Mouse (Mus musculus): ENCODE results near the gene Amn1. TPM values are rescaled to one million over a fixed set of nuclear protein-coding genes. Genes with fewer than 3 reads are reported as not detected.

Gene Amn1
- polyA plus RNA-seq, 1 experiment from 2014 or later: 27.4 TPM

- Histone ChIP-seq H3K36me3 (peaks cover 38% of the 10 kb centered on the region), H3K27ac (ENCODE audit: poor library complexity, severe bottlenecking) (peak overlapping the region; percentile 67), H3K9me3 (replicated peaks) (no peaks in the 10 kb centered on the region), H3K4me3 (no peak overlapping the region), H3K9ac (no peak overlapping the region), H3K27me3 (replicated peaks) (no peaks in the 10 kb centered on the region), H3K4me2 (peak overlapping the region; percentile 12; the same call in 1 of the 2 replicates), H3K4me1 (replicated peaks) (peaks cover 13% of the 10 kb centered on the region)
- WGBS: 16% methylated on average over 8 of the region's 8 CpGs
- ATAC-seq (ENCODE audit: insufficient number of reproducible peaks, low FRiP score): peak; percentile 45; the same call in 1 of the 2 replicates
Measured at GRCm38 (mm10) chr6:149154116-149155030, 34.1 kb downstream of the Amn1 start.

- Histone ChIP-seq H3K36me3 (peaks cover 34% of the 10 kb centered on the region), H3K27me3 (replicated peaks) (no peaks in the 10 kb centered on the region), H3K4me1 (replicated peaks) (peaks cover 13% of the 10 kb centered on the region), H3K27ac (ENCODE audit: poor library complexity, severe bottlenecking) (peak overlapping the region; percentile 67), H3K9me3 (replicated peaks) (no peaks in the 10 kb centered on the region), H3K9ac (no peak overlapping the region), H3K4me2 (peak overlapping the region; percentile 12; the same call in 1 of the 2 replicates), H3K4me3 (no peak overlapping the region)
- no peak for ATAC-seq (ENCODE audit: insufficient number of reproducible peaks, low FRiP score)
- 31% methylated on average over 6 of the region's 6 CpGs for WGBS
Measured at GRCm38 (mm10) chr6:149153473-149154115, 34.9 kb downstream of the Amn1 start.

GRCm38 (mm10) chr6:149152119-149152518 is 36.4 kb downstream of the Amn1 start:
- Histone ChIP-seq H3K9me3 (replicated peaks) (no peaks in the 10 kb centered on the region), H3K4me2 (no peak overlapping the region), H3K36me3 (peaks cover 27% of the 10 kb centered on the region), H3K9ac (no peak overlapping the region), H3K27ac (ENCODE audit: poor library complexity, severe bottlenecking) (no peak overlapping the region), H3K27me3 (replicated peaks) (no peaks in the 10 kb centered on the region), H3K4me3 (no peak overlapping the region), H3K4me1 (replicated peaks) (peaks cover 13% of the 10 kb centered on the region)
- ATAC-seq (ENCODE audit: insufficient number of reproducible peaks, low FRiP score): no peak
- WGBS: 92% methylated on average over 2 of the region's 2 CpGs

DNA sequence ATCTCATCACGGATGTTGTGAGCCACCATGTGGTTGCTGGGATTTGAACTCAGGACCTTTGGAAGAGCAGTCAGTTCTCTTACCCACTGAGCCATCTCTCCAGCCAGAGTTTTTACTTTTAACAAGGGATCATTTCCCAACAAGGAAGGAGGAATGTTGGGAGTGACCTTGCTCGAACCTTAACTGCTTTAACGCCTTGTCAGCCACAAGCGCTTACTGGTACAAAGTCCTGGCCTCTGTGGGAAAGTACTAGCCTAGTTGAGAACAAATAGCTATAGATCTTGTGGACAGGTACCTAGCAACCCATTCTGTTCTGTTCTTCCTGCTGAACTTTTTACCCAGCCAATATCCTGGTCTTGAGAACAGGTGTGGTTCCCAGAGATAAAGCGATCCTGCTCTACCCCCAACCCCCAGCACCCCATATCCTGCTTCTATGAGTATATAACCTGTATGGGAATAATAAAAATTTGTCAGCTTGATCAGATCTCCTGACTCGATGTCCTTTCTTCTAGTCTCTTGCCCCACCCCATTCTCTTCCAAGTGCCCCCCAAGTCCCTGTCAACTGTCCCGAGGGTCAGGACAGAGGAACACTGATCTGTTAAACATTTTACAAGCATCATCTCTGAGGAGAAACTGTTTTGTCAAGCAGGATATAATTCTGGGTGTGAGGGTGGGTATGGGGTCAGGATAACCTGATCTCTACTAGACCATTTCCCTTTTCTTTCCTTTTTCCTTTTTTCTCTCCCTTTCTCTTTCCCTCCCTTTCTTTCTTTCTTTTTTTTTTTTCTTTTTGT is 39.9 kb downstream of the Amn1 start:
- ATAC-seq (ENCODE audit: insufficient number of reproducible peaks, low FRiP score): no peak
- peaks cover 33% of the 10 kb centered on the region for H3K36me3 ChIP-seq
- H3K4me3 ChIP-seq: no peak overlapping the region
- H3K4me2 ChIP-seq: no peak overlapping the region
- 80% methylated on average over 7 of the region's 7 CpGs for WGBS
- H3K9me3 ChIP-seq (replicated peaks): 0 out of 2 replicates have a peak, but pooled peaks cover 3% of the 10 kb centered on the region
- no peak overlapping the region for H3K9ac ChIP-seq
- H3K4me1 ChIP-seq (replicated peaks): no peaks in the 10 kb centered on the region; the same call in 1 of the 2 replicates
- no peaks in the 10 kb centered on the region for H3K27me3 ChIP-seq (replicated peaks)
- no peak overlapping the region for H3K27ac ChIP-seq (ENCODE audit: poor library complexity, severe bottlenecking)

DNA sequence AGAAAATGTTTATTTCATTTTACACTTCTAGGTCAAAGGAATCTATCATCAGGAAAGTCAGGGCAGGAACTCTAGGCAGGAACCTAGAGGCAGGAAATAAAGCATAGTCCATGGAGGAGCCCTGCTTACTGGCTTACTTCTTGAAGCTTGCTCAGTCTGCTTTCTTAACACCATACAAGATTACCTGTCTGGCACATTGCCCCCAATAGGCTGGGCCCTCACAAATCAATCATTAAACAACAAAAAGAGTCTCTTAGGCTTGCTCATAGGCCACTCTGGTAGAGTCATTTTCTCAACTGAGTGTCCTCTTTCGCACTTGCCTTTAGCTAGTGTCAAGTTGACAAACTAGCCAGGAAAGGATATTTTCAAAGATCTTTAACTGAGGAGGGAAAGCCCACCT is 43.4 kb downstream of the Amn1 start:
- Histone ChIP-seq H3K4me1 (replicated peaks) (peaks cover 12% of the 10 kb centered on the region; the same call in 1 of the 2 replicates), H3K27ac (ENCODE audit: poor library complexity, severe bottlenecking) (no peak overlapping the region), H3K27me3 (replicated peaks) (no peaks in the 10 kb centered on the region), H3K4me2 (no peak overlapping the region), H3K4me3 (no peak overlapping the region), H3K36me3 (peaks cover 24% of the 10 kb centered on the region), H3K9me3 (replicated peaks) (0 out of 2 replicates have a peak, but pooled peaks cover 3% of the 10 kb centered on the region), H3K9ac (no peak overlapping the region)
- 95% methylated on average over 1 of the region's 1 CpGs for WGBS
- no peak for ATAC-seq (ENCODE audit: insufficient number of reproducible peaks, low FRiP score)

GRCm38 (mm10) chr6:149141393-149142173 is 46.9 kb downstream of the Amn1 start:
- 5% methylated on average over 36 of the region's 36 CpGs for WGBS
- Histone ChIP-seq H3K36me3 (peaks cover 21% of the 10 kb centered on the region), H3K4me1 (replicated peaks) (peaks cover 12% of the 10 kb centered on the region; the same call in 1 of the 2 replicates), H3K27me3 (replicated peaks) (no peaks in the 10 kb centered on the region), H3K27ac (ENCODE audit: poor library complexity, severe bottlenecking) (peak overlapping the region; percentile 57), H3K9me3 (replicated peaks) (0 out of 2 replicates have a peak, but pooled peaks cover 3% of the 10 kb centered on the region), H3K9ac (peak overlapping the region; percentile 71), H3K4me2 (peak overlapping the region; percentile 87), H3K4me3 (peak overlapping the region; percentile 72)
- ATAC-seq (ENCODE audit: insufficient number of reproducible peaks, low FRiP score): peak; percentile 98

DNA sequence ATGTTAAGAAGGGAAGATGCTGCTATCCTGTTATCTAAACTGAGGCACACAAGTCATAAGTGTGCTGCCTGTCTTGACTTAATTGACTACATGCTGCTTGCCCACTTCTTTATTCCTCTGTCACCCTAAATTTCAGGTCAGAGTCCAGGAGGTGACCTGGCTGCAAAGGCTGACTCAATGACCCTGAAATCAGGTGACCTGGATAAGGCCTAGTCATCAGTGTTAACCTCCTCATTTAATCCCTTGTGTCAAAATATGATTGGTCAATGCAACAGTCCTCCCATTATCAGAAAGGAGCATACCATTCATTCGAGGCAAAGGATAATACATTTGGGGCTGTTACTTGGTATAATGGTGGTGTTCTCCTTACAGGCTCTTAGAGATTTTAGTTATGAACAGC is 49.0 kb downstream of the Amn1 start, which contains the start of gene Etfbkmt:
Gene Etfbkmt, plus strand, starts transcription at position 379 of the 400 bp plus-strand sequence.
- WGBS: 78% methylated on average over 1 of the region's 1 CpGs
- no peaks in the 10 kb centered on the region for H3K9me3 ChIP-seq (replicated peaks)
- no peaks in the 10 kb centered on the region for H3K27me3 ChIP-seq (replicated peaks)
- no peak within 1 kb of the TSS for H3K27ac ChIP-seq (ENCODE audit: poor library complexity, severe bottlenecking)
- no peak within 1 kb of the TSS for H3K9ac ChIP-seq
- no peak within 1 kb of the TSS for H3K4me2 ChIP-seq
- H3K4me1 ChIP-seq (replicated peaks): peaks cover 26% of the 10 kb centered on the region
- H3K36me3 ChIP-seq: peaks cover 11% of the 10 kb centered on the region
- H3K4me3 ChIP-seq: no peak within 1 kb of the TSS
- ATAC-seq (ENCODE audit: insufficient number of reproducible peaks, low FRiP score): no peak

- Histone ChIP-seq H3K4me2 (no peak overlapping the region), H3K4me3 (no peak overlapping the region), H3K27ac (ENCODE audit: poor library complexity, severe bottlenecking) (no peak overlapping the region), H3K4me1 (replicated peaks) (peaks cover 30% of the 10 kb centered on the region), H3K27me3 (replicated peaks) (no peaks in the 10 kb centered on the region), H3K9ac (no peak overlapping the region), H3K9me3 (replicated peaks) (no peaks in the 10 kb centered on the region), H3K36me3 (peaks cover 6% of the 10 kb centered on the region)
- WGBS: 81% methylated on average over 3 of the region's 3 CpGs
- ATAC-seq (ENCODE audit: insufficient number of reproducible peaks, low FRiP score): no peak
Measured at GRCm38 (mm10) chr6:149139011-149139410, 49.5 kb downstream of the Amn1 start.

GRCm38 (mm10) chr6:149137936-149138335 is 50.6 kb downstream of the Amn1 start:
- Histone ChIP-seq H3K4me3 (no peak overlapping the region), H3K9ac (no peak overlapping the region), H3K27ac (ENCODE audit: poor library complexity, severe bottlenecking) (no peak overlapping the region), H3K36me3 (peaks cover 2% of the 10 kb centered on the region; the same call in 1 of the 2 replicates), H3K9me3 (replicated peaks) (no peaks in the 10 kb centered on the region), H3K4me2 (no peak overlapping the region), H3K4me1 (replicated peaks) (peaks cover 29% of the 10 kb centered on the region), H3K27me3 (replicated peaks) (no peaks in the 10 kb centered on the region)
- no peak for ATAC-seq (ENCODE audit: insufficient number of reproducible peaks, low FRiP score)
- 60% methylated on average over 2 of the region's 2 CpGs for WGBS

- Histone ChIP-seq H3K27ac (ENCODE audit: poor library complexity, severe bottlenecking) (peak overlapping the region; percentile 60; the same call in 1 of the 2 replicates), H3K36me3 (no peaks in the 10 kb centered on the region), H3K4me3 (no peak overlapping the region), H3K9me3 (replicated peaks) (no peaks in the 10 kb centered on the region), H3K4me1 (replicated peaks) (peaks cover 19% of the 10 kb centered on the region), H3K27me3 (replicated peaks) (no peaks in the 10 kb centered on the region), H3K9ac (no peak overlapping the region), H3K4me2 (no peak overlapping the region)
- peak; percentile 49; the same call in 1 of the 2 replicates for ATAC-seq (ENCODE audit: insufficient number of reproducible peaks, low FRiP score)
- WGBS: 37% methylated on average over 6 of the region's 6 CpGs
Measured at GRCm38 (mm10) chr6:149135631-149136030, 52.9 kb downstream of the Amn1 start.
